Mouse (Mus musculus) cerebellum, adult 2 months (tissue): ENCODE results near the gene Rbks.

ENCODE experiments used
- CTCF ChIP-seq: fragments of 200-500 bp; IDR thresholded peaks from 2 replicates; pipeline ENCODE4 v1.5.1; 2011; ENCODE audit warnings: low read depth, mild to moderate bottlenecking, control low read depth, low read length, moderate library complexity, borderline replicate concordance; ENCODE audit not compliant: insufficient read depth
- POLR2A ChIP-seq: fragments of 200-500 bp; IDR thresholded peaks from 2 replicates; pipeline ENCODE4 v1.6.1; 2011; ENCODE audit warnings: low read length, control low read depth, borderline replicate concordance; ENCODE audit not compliant: insufficient read depth

- TF ChIP-seq CTCF = no peak
- no peak for TF ChIP-seq POLR2A
Observed at GRCm38 (mm10) chr5:31693191-31693590, 4.2 kb downstream of the Rbks start.
